Mouse (Mus musculus) limb, embryonic 15.5 days (tissue): ENCODE data around the gene Gm11444. TPM values are rescaled to one million over a fixed set of nuclear protein-coding genes. Genes with fewer than 3 reads are reported as not detected.

ENCODE experiments used
- ATAC-seq: fragments of 200-750 bp; cut with Nextera tagmentation; 2 replicates; pipeline ENCODE4 v1.8.0; 2017; ENCODE audit warnings: low read depth, moderate TSS enrichment; ENCODE audit not compliant: insufficient number of reproducible peaks, low FRiP score, low TSS enrichment
- H3K27ac ChIP-seq: fragments of 300-500 bp; sonication (generic); 2 replicates; pipeline ENCODE4 v1.5.1; 2015; ENCODE audit warnings: moderate library complexity, mild to moderate bottlenecking, inconsistent platforms
- H3K27me3 ChIP-seq: fragments of 300-500 bp; sonication (generic); 2 replicates; pipeline ENCODE4 v1.6.1; 2015; ENCODE audit warnings: inconsistent platforms
- H3K36me3 ChIP-seq: fragments of 300-500 bp; sonication (generic); 2 replicates; pipeline ENCODE4 v1.6.1; 2015; ENCODE audit warnings: inconsistent platforms
- H3K4me1 ChIP-seq: fragments of 300-500 bp; sonication (generic); 2 replicates; pipeline ENCODE4 v1.6.1; 2015; ENCODE audit warnings: inconsistent platforms
- H3K4me2 ChIP-seq: fragments of 300-500 bp; sonication (generic); 2 replicates; pipeline ENCODE4 v1.6.1; 2015; ENCODE audit warnings: mild to moderate bottlenecking, inconsistent platforms
- H3K4me3 ChIP-seq: fragments of 300-500 bp; sonication (generic); 2 replicates; pipeline ENCODE4 v1.5.1; 2015; ENCODE audit warnings: mild to moderate bottlenecking, inconsistent platforms
- H3K9ac ChIP-seq: fragments of 300-500 bp; sonication (generic); 2 replicates; pipeline ENCODE4 v1.6.1; 2015; ENCODE audit warnings: inconsistent platforms
- H3K9me3 ChIP-seq: fragments of 300-500 bp; sonication (generic); 2 replicates; pipeline ENCODE4 v1.6.1; 2016; ENCODE audit warnings: inconsistent platforms
- WGBS: fragments of 180-500 bp; shearing (Covaris S2); methylation state at CpG from one replicate; pipeline ENCODE4 v1.1.7; 2015; 5-methylcytosine and 5-hydroxymethylcytosine counted together
- polyA plus RNA-seq: library from polyadenylated mRNA; unstranded; fragments of >200 nt; fragmentation: Nextera tagmentation; extraction: Ambion mirVana; gene quantifications from 2 replicates; pipeline ENCODE4 v1.2.1, GENCODE M21; 2015

Gm11444 gene
- polyA plus RNA-seq, 1 experiment from 2014 or later = not detected

GRCm38 (mm10) chr11:85889056-85889729 lies 39.1 kb upstream of the Gm11444 start:
- Histone ChIP-seq H3K9ac (peak overlapping the region; percentile 44; the same call in 1 of the 2 replicates), H3K4me1 (peaks cover 29% of the 10 kb centered on the region), H3K9me3 (no peaks in the 10 kb centered on the region), H3K4me3 (peak overlapping the region; percentile 44), H3K4me2 (peak overlapping the region; percentile 50), H3K36me3 (no peaks in the 10 kb centered on the region), H3K27me3 (peaks cover 81% of the 10 kb centered on the region), H3K27ac (peak overlapping the region; percentile 84)
- no peak for ATAC-seq
- WGBS = 38% methylated on average over 8 of the region's 8 CpGs

DNA sequence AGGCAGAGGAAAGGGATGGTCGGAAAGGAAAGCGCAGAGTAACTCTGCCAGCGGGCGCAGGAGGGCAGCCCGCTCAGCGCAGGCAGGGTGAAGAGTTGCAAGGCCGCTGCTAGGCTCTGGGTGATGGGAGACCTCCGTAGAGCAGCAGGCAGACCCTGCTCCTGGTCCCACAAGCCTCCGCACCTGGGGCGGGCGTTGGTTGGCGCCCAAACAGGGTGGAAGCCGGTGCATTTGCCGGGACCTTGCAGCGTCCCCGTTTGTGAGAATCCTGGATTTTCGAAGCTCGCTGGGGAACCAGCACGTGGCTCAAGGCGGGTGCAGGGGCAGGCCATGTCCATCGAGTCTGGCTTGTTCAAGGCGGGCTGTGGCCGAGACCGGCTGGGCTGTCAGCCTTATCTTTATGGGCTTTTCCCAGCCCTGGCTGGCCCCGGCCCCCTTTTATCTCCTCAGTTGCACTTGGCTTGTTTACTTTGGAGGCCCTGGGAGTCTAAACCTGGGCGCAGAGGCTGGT lies 38.4 kb upstream of the Gm11444 start:
- ATAC-seq = no peak
- WGBS = 13% methylated on average over 26 of the region's 26 CpGs
- Histone ChIP-seq H3K9me3 (no peaks in the 10 kb centered on the region), H3K36me3 (no peaks in the 10 kb centered on the region), H3K4me1 (peaks cover 29% of the 10 kb centered on the region), H3K27me3 (peaks cover 76% of the 10 kb centered on the region), H3K27ac (peak overlapping the region; percentile 84), H3K4me3 (peak overlapping the region; percentile 44), H3K4me2 (peak overlapping the region; percentile 50), H3K9ac (peak overlapping the region; percentile 39)

GRCm38 (mm10) chr11:85887801-85888450 lies 37.8 kb upstream of the Gm11444 start:
- peak overlapping the region; percentile 84 for H3K27ac ChIP-seq
- no peaks in the 10 kb centered on the region for H3K36me3 ChIP-seq
- H3K9ac ChIP-seq = peak overlapping the region; percentile 39
- H3K4me1 ChIP-seq = peaks cover 29% of the 10 kb centered on the region
- peak overlapping the region; percentile 44 for H3K4me3 ChIP-seq
- no peaks in the 10 kb centered on the region for H3K9me3 ChIP-seq
- 12% methylated on average over 17 of the region's 17 CpGs for WGBS
- ATAC-seq = no peak
- H3K4me2 ChIP-seq = peak overlapping the region; percentile 50
- H3K27me3 ChIP-seq = peaks cover 73% of the 10 kb centered on the region

GRCm38 (mm10) chr11:85887273-85887672 lies 37.1 kb upstream of the Gm11444 start:
- no peaks in the 10 kb centered on the region for H3K9me3 ChIP-seq
- ATAC-seq = no peak
- H3K4me1 ChIP-seq = peaks cover 29% of the 10 kb centered on the region
- no peak overlapping the region for H3K9ac ChIP-seq
- no peak overlapping the region; the same call in 1 of the 2 replicates for H3K4me2 ChIP-seq
- WGBS = 26% methylated on average over 6 of the region's 6 CpGs
- H3K36me3 ChIP-seq = no peaks in the 10 kb centered on the region
- no peak overlapping the region for H3K27ac ChIP-seq
- peaks cover 67% of the 10 kb centered on the region for H3K27me3 ChIP-seq
- peak overlapping the region; percentile 44 for H3K4me3 ChIP-seq

GRCm38 (mm10) chr11:85886429-85886785 lies 36.3 kb upstream of the Gm11444 start:
- Histone ChIP-seq H3K9ac (peak overlapping the region; percentile 51), H3K4me3 (peak overlapping the region; percentile 49), H3K4me2 (peak overlapping the region; percentile 36), H3K27ac (peak overlapping the region; percentile 79), H3K36me3 (no peaks in the 10 kb centered on the region), H3K9me3 (no peaks in the 10 kb centered on the region), H3K4me1 (peaks cover 29% of the 10 kb centered on the region), H3K27me3 (peaks cover 58% of the 10 kb centered on the region)
- 8% methylated on average over 22 of the region's 22 CpGs for WGBS
- ATAC-seq = 0 out of 2 replicates have a peak, but pooled peaks have one; percentile 7

DNA sequence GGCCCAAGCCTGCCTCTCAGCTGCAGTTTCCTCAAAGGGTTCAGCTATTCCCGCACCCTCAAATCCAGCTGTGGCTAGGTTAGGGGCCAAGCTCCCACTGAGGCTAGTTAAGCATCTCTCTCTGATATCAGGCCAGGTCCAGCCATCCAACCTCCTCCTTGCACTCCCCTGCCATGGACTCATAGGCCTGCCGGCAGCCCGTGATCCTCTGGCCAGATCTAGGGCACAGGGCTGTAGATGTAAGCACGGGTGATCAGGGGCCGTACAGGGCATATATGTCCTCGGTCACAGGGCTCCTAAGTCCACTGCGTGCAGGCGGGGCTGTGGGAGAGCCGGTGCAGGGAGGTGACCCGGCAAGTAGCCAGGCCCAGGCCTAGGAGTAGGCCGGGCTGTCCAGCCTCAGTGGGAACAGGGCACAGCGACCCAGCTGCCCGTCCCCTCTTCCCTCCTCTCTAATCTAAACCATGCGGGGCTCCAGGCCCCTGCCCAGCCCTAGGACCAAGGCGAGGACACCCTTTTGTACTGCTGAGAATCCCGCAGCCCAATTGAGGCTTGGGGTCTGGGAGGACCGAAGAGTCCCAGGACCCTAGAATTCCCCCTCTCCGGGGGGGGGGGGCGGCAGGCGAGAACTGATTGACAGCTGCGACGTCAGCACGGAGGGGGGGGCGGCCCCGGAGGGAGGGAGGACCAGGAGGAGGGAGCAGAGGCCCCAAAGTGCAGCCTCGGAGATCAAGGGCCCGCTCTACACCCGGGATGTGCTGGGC lies 35.7 kb upstream of the Gm11444 start, which contains the start of gene Tbx4:
Tbx4 (plus strand) TSS at position 758 of the 764 bp plus-strand sequence.
- 24% methylated on average over 22 of the region's 28 CpGs for WGBS
- Histone ChIP-seq H3K4me1 (peaks cover 29% of the 10 kb centered on the region), H3K9ac (peak within 1 kb of the TSS; percentile 51), H3K27me3 (peaks cover 53% of the 10 kb centered on the region), H3K36me3 (no peaks in the 10 kb centered on the region), H3K4me2 (peak within 1 kb of the TSS; percentile 36), H3K27ac (peak within 1 kb of the TSS; percentile 79), H3K9me3 (no peaks in the 10 kb centered on the region), H3K4me3 (peak within 1 kb of the TSS; percentile 49)
- ATAC-seq = peak; percentile 40

DNA sequence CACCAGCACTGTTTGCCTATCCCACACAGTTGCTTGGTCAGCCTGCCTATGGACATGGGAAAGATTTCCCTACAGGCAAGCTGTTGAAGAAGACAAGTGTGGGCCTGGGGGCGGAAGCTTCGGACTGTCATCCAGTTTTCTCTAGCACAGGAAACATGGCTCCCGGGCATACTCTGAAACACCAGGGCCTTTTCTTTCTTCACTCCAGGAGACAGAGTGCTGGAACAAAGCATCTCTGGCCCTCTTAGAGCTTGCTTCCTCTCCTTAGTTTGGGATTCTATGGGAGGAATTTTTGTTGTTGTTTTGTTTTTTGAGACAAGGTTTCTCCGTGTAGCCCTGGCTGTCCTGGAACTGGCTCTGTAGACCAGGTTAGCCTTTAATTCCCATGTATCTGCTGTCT lies 34.4 kb upstream of the Gm11444 start:
- no peaks in the 10 kb centered on the region for H3K9me3 ChIP-seq
- no peaks in the 10 kb centered on the region for H3K36me3 ChIP-seq
- peaks cover 21% of the 10 kb centered on the region for H3K4me1 ChIP-seq
- peaks cover 40% of the 10 kb centered on the region for H3K27me3 ChIP-seq
- WGBS = 75% methylated on average over 4 of the region's 4 CpGs
- H3K9ac ChIP-seq = no peak overlapping the region
- no peak overlapping the region for H3K4me3 ChIP-seq
- no peak overlapping the region for H3K4me2 ChIP-seq
- H3K27ac ChIP-seq = no peak overlapping the region
- ATAC-seq = no peak

DNA sequence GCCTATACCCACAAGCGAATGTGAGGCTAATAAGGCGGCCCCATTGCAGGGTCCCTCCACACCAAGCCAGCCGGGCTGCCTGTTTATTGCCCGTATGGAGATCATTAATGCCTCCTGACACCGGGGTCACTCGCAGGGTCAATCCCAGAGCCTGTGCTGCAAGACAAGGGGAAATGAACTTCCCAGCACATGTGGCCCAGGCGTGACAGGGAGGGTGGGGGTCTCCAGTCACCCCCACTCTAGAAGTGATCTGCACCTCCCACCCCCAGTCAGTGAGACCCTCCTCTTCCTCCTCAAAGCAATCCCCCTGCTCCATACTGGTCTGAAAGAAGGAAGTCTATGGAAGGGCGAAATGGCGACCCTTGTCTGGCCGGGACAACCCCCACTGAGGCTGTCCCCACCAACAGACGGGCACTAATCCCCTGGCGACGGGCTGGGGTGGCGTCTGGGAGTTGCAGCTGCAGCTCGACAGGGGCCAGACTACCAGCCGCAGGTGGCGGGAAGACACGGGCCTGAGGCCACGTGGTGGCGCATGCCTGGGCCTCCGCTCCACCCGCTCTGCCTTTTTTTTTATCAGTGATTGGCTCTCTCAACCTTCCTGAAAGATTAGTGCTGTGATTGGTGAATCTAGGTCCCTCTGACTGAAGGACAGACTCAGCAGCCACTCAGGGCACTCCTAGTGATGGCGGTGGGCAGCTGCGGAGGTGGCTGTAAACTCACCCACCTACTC lies 26.1 kb upstream of the Gm11444 start:
- no peaks in the 10 kb centered on the region for H3K27me3 ChIP-seq
- H3K4me2 ChIP-seq = peak overlapping the region; percentile 40
- no peaks in the 10 kb centered on the region for H3K36me3 ChIP-seq
- ATAC-seq = peak; percentile 69
- no peak overlapping the region for H3K9ac ChIP-seq
- H3K4me1 ChIP-seq = peaks cover 12% of the 10 kb centered on the region
- H3K9me3 ChIP-seq = no peaks in the 10 kb centered on the region
- WGBS = 26% methylated on average over 24 of the region's 24 CpGs
- no peak overlapping the region for H3K27ac ChIP-seq
- peak overlapping the region; percentile 19; the same call in 1 of the 2 replicates for H3K4me3 ChIP-seq

- Histone ChIP-seq H3K4me2 (no peak overlapping the region), H3K9me3 (no peaks in the 10 kb centered on the region), H3K27me3 (no peaks in the 10 kb centered on the region), H3K4me1 (no peaks in the 10 kb centered on the region), H3K36me3 (no peaks in the 10 kb centered on the region), H3K9ac (no peak overlapping the region), H3K27ac (no peak overlapping the region), H3K4me3 (no peak overlapping the region)
- 42% methylated on average over 7 of the region's 7 CpGs for WGBS
- ATAC-seq = no peak
These were observed 14.2 kb upstream of the Gm11444 start for GRCm38 (mm10) chr11:85864363-85864762.

- Histone ChIP-seq H3K9me3 (no peaks in the 10 kb centered on the region), H3K36me3 (no peaks in the 10 kb centered on the region), H3K4me2 (no peak overlapping the region), H3K4me3 (no peak overlapping the region), H3K9ac (no peak overlapping the region), H3K27ac (no peak overlapping the region), H3K4me1 (no peaks in the 10 kb centered on the region), H3K27me3 (no peaks in the 10 kb centered on the region)
- WGBS = 31% methylated on average over 6 of the region's 6 CpGs
- ATAC-seq = no peak
These were observed 8.0 kb upstream of the Gm11444 start for GRCm38 (mm10) chr11:85857997-85858698.

- no peak overlapping the region for H3K4me3 ChIP-seq
- no peak overlapping the region for H3K9ac ChIP-seq
- no peak overlapping the region for H3K4me2 ChIP-seq
- ATAC-seq = no peak
- H3K9me3 ChIP-seq = no peaks in the 10 kb centered on the region
- peaks cover 2% of the 10 kb centered on the region; the same call in 1 of the 2 replicates for H3K4me1 ChIP-seq
- H3K27me3 ChIP-seq = peaks cover 7% of the 10 kb centered on the region
- WGBS = 55% methylated on average over 6 of the region's 6 CpGs
- H3K36me3 ChIP-seq = no peaks in the 10 kb centered on the region
- no peak overlapping the region for H3K27ac ChIP-seq
These were observed 625 bp upstream of the Gm11444 start for GRCm38 (mm10) chr11:85850758-85851157.
